Mouse (Mus musculus): ENCODE data around the gene Drd4.

GRCm38 (mm10) chr7:141294479-141294878 lies 2.7 kb downstream of the Drd4 start:
- no peak for TF ChIP-seq CTCF (IDR thresholded peaks at IDR 0.05; ENCODE audit: extremely low read depth, insufficient read depth, insufficient read length, insufficient replicate concordance)
- TF ChIP-seq POLR2A (IDR thresholded peaks at IDR 0.05; ENCODE audit: low read depth, low read length) = no peak
